Mouse (Mus musculus): ENCODE data around the gene Ccr6. TPM values are rescaled to one million over a fixed set of nuclear protein-coding genes. Genes with fewer than 3 reads are reported as not detected.
"Not testable (repeated sequence)": the region's sequence is repeated elsewhere in the genome, so short reads cannot be mapped to it uniquely, and the experiment has no call there.

Gene Ccr6
- polyA plus RNA-seq, 1 experiment = not detected

DNA sequence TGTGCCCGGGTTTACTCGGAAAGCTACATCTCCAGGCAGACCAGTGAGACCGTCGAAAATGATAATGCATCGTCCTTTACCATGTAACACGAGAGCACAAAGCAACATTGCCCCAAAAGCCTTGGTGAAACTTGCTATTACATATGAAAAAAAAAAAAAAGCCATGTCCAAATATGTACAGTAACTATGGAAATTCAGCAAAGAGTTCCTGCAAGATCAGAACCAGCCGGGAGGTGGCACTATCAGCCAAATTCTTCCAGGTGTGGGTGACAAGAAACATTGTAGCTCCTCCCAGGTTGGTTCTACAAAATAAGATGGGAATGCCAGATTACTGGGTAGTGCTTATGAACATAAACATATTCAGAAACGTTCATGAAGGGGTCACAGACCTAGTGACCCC lies 21.1 kb downstream of the Ccr6 start:
- H3K79me2 ChIP-seq (ENCODE audit: control insufficient read depth, insufficient read depth) = no peaks in the 10 kb centered on the region
- peaks cover 34% of the 10 kb centered on the region for H3K27me3 ChIP-seq (ENCODE audit: control insufficient read depth, insufficient read depth, insufficient read length)
- no peak overlapping the region for H3ac ChIP-seq (ENCODE audit: control insufficient read depth, insufficient read length, low read depth)
- H3K79me3 ChIP-seq (ENCODE audit: low read depth) = no peaks in the 10 kb centered on the region
- no peak overlapping the region for H3K4me3 ChIP-seq (ENCODE audit: insufficient read depth, poor library complexity, severe bottlenecking)
- TF ChIP-seq MYOD1 (IDR thresholded peaks at IDR 0.05; ENCODE audit: control insufficient read depth, insufficient read length, low read depth) (no peak), FOSL1 (IDR thresholded peaks at IDR 0.05; ENCODE audit: insufficient read depth, low read length, poor library complexity, severe bottlenecking) (no peak), CTCF (IDR thresholded peaks at IDR 0.05; ENCODE audit: control insufficient read depth, insufficient read depth, insufficient read length) (no peak), USF1 (IDR thresholded peaks at IDR 0.05; ENCODE audit: low read depth) (no peak), MYOG (IDR thresholded peaks at IDR 0.05; ENCODE audit: control insufficient read depth, extremely low read depth, insufficient read length) (no peak), CEBPB (IDR thresholded peaks at IDR 0.05; ENCODE audit: low read depth) (no peak), MAX (IDR thresholded peaks at IDR 0.05) (no peak)
- H3K36me3 ChIP-seq (ENCODE audit: control insufficient read depth, insufficient read depth) = no peaks in the 10 kb centered on the region

DNA sequence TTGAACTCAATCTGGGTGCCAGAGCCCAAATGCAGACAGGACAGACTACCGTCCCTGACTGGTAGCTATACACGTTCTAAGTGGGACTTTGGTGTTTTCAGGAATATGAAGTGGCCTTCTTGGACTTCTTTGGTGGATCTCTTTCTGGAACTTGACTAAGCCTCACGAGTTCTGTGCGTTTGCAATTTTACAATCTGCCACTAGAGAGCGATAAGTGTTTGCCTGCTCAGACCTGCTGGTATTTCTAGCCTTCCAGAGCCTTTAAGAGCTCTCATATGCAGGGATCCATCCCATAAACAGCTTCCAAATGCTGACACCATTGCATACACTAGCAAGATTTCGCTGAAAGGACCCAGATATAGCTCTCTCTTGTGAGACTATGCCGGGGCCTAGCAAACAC lies 28.8 kb downstream of the Ccr6 start:
- TF ChIP-seq CTCF (IDR thresholded peaks at IDR 0.05; ENCODE audit: control insufficient read depth, insufficient read depth, insufficient read length) = peak; percentile 41
- not testable (repeated sequence) for H3K79me3 ChIP-seq (ENCODE audit: low read depth); H3K36me3 ChIP-seq (ENCODE audit: control insufficient read depth, insufficient read depth); H3K4me3 ChIP-seq (ENCODE audit: insufficient read depth, poor library complexity, severe bottlenecking); H3K79me2 ChIP-seq (ENCODE audit: control insufficient read depth, insufficient read depth); H3ac ChIP-seq (ENCODE audit: control insufficient read depth, insufficient read length, low read depth)
- peaks cover 26% of the 10 kb centered on the region for H3K27me3 ChIP-seq (ENCODE audit: control insufficient read depth, insufficient read depth, insufficient read length)

DNA sequence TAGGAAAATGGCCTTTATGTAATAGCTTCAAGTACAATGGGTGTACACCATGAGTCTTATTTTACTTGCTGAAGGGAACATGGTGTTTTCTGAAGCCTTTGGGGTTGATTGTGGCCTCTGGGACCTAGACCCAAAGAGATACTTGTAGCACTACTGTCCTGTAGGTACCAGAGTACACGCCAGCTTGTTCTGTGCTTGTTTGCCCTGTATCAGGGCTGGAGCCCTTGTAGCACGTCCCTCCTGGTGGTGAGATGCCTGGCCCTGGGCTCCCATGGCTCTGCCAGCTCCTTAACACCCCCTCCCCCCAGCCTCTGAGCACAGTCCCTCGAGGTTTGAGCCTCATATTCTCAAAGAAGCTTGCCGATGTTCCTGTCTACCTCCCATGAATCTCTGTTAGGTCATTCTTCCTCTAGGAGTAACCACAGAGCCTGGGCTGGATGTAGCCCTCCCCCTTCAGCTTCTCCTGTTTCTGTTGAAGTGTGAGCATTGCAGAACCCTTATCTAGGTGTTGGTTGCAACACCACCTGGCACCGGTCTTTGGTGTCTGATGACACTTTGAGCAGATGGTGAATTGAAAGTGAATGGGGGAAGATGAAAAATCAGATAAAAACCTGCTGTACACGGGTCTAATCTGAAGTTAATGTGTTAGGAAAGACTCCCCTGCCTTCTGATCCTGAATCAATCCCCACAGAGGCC lies 36.4 kb downstream of the Ccr6 start:
- H3K79me3 ChIP-seq (ENCODE audit: low read depth) = no peaks in the 10 kb centered on the region
- peaks cover 58% of the 10 kb centered on the region for H3K27me3 ChIP-seq (ENCODE audit: control insufficient read depth, insufficient read depth, insufficient read length)
- no peak overlapping the region for H3ac ChIP-seq (ENCODE audit: control insufficient read depth, insufficient read length, low read depth)
- H3K36me3 ChIP-seq (ENCODE audit: control insufficient read depth, insufficient read depth) = no peaks in the 10 kb centered on the region
- TF ChIP-seq MAX (IDR thresholded peaks at IDR 0.05) (no peak), CTCF (IDR thresholded peaks at IDR 0.05; ENCODE audit: control insufficient read depth, insufficient read depth, insufficient read length) (no peak), FOSL1 (IDR thresholded peaks at IDR 0.05; ENCODE audit: insufficient read depth, low read length, poor library complexity, severe bottlenecking) (no peak), USF1 (IDR thresholded peaks at IDR 0.05; ENCODE audit: low read depth) (no peak), MYOD1 (IDR thresholded peaks at IDR 0.05; ENCODE audit: control insufficient read depth, insufficient read length, low read depth) (no peak), MYOG (IDR thresholded peaks at IDR 0.05; ENCODE audit: control insufficient read depth, extremely low read depth, insufficient read length) (no peak), CEBPB (IDR thresholded peaks at IDR 0.05; ENCODE audit: low read depth) (no peak)
- no peak overlapping the region for H3K4me3 ChIP-seq (ENCODE audit: insufficient read depth, poor library complexity, severe bottlenecking)
- H3K79me2 ChIP-seq (ENCODE audit: control insufficient read depth, insufficient read depth) = no peaks in the 10 kb centered on the region

DNA sequence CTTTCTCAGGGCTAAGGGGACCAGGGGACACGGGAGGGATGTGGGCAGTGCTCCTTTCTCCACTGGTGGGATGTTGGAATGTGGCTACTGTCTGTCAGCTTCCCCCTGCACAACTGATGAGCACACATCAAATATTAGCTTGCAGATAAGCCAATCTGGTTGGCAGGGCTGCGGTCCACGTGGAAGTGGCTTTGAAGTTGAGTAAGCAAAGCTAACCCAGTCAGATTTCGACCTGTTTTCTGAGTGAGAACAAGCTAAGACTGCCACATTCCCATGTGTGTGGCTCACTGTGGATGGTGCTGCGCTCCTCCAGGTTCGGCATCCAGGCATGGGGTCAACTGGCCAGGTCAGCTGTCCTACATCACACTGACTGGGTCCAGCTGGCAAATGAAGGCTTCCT lies 37.1 kb downstream of the Ccr6 start:
- Histone ChIP-seq H3ac (ENCODE audit: control insufficient read depth, insufficient read length, low read depth) (no peak overlapping the region), H3K79me2 (ENCODE audit: control insufficient read depth, insufficient read depth) (no peaks in the 10 kb centered on the region), H3K4me3 (ENCODE audit: insufficient read depth, poor library complexity, severe bottlenecking) (no peak overlapping the region), H3K36me3 (ENCODE audit: control insufficient read depth, insufficient read depth) (no peaks in the 10 kb centered on the region), H3K79me3 (ENCODE audit: low read depth) (no peaks in the 10 kb centered on the region), H3K27me3 (ENCODE audit: control insufficient read depth, insufficient read depth, insufficient read length) (peaks cover 50% of the 10 kb centered on the region)
- no peak for TF ChIP-seq CTCF (IDR thresholded peaks at IDR 0.05; ENCODE audit: control insufficient read depth, insufficient read depth, insufficient read length)
- TF ChIP-seq MYOG (IDR thresholded peaks at IDR 0.05; ENCODE audit: control insufficient read depth, extremely low read depth, insufficient read length) = no peak
- no peak for TF ChIP-seq USF1 (IDR thresholded peaks at IDR 0.05; ENCODE audit: low read depth)
- TF ChIP-seq CEBPB (IDR thresholded peaks at IDR 0.05; ENCODE audit: low read depth) = no peak
- no peak for TF ChIP-seq MAX (IDR thresholded peaks at IDR 0.05)
- TF ChIP-seq FOSL1 (IDR thresholded peaks at IDR 0.05; ENCODE audit: insufficient read depth, low read length, poor library complexity, severe bottlenecking) = no peak
- no peak for TF ChIP-seq MYOD1 (IDR thresholded peaks at IDR 0.05; ENCODE audit: control insufficient read depth, insufficient read length, low read depth)

DNA sequence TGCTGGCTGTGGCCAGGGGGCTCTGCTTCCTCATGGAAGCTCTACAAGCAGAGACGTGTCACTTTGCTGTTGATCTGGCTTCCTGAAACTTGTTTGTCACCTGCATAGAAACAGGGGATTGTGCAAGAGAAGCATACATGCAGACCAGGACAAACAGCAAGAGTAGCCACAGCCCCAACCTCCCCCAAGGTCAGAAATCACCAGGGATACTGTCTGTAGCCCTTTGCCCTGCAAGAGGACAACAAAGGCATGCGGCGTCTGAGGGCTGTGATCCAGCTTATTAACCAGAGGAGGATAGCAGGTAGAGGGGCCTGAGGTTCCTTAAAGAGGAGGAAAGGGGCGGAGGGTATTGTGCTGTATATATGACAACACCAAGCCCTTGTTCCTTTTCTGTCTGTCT lies 40.2 kb downstream of the Ccr6 start:
- no peaks in the 10 kb centered on the region for H3K79me2 ChIP-seq (ENCODE audit: control insufficient read depth, insufficient read depth)
- H3K79me3 ChIP-seq (ENCODE audit: low read depth) = no peaks in the 10 kb centered on the region
- no peaks in the 10 kb centered on the region for H3K36me3 ChIP-seq (ENCODE audit: control insufficient read depth, insufficient read depth)
- H3ac ChIP-seq (ENCODE audit: control insufficient read depth, insufficient read length, low read depth) = no peak overlapping the region
- no peak overlapping the region for H3K4me3 ChIP-seq (ENCODE audit: insufficient read depth, poor library complexity, severe bottlenecking)
- H3K27me3 ChIP-seq (ENCODE audit: control insufficient read depth, insufficient read depth, insufficient read length) = peaks cover 40% of the 10 kb centered on the region
- TF ChIP-seq FOSL1 (IDR thresholded peaks at IDR 0.05; ENCODE audit: insufficient read depth, low read length, poor library complexity, severe bottlenecking) (no peak), MYOG (IDR thresholded peaks at IDR 0.05; ENCODE audit: control insufficient read depth, extremely low read depth, insufficient read length) (no peak), MYOD1 (IDR thresholded peaks at IDR 0.05; ENCODE audit: control insufficient read depth, insufficient read length, low read depth) (no peak), USF1 (IDR thresholded peaks at IDR 0.05; ENCODE audit: low read depth) (no peak), CTCF (IDR thresholded peaks at IDR 0.05; ENCODE audit: control insufficient read depth, insufficient read depth, insufficient read length) (no peak), CEBPB (IDR thresholded peaks at IDR 0.05; ENCODE audit: low read depth) (no peak), MAX (IDR thresholded peaks at IDR 0.05) (no peak)

DNA sequence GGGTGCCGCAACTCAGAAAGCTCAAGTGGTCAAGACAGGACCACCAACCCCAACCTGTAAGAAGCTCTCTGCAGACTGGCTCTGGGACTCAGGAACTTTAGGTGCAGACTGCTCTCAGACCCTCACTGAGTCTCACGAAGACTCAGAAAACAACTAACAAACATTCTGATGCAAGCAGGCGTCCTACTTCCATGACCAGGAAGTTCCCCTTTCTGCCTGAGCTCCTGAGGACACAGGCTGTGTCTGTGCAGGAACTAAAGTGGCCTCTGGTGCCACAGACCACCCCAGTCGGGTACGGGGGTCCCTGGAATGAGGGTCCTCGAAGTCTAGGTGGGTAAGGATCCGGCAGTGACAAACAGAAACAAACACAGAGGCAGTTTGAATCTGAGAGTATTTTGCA lies 40.8 kb downstream of the Ccr6 start:
- H3K27me3 ChIP-seq (ENCODE audit: control insufficient read depth, insufficient read depth, insufficient read length) = peaks cover 35% of the 10 kb centered on the region
- no peak overlapping the region for H3ac ChIP-seq (ENCODE audit: control insufficient read depth, insufficient read length, low read depth)
- TF ChIP-seq CEBPB (IDR thresholded peaks at IDR 0.05; ENCODE audit: low read depth) (no peak), CTCF (IDR thresholded peaks at IDR 0.05; ENCODE audit: control insufficient read depth, insufficient read depth, insufficient read length) (no peak), FOSL1 (IDR thresholded peaks at IDR 0.05; ENCODE audit: insufficient read depth, low read length, poor library complexity, severe bottlenecking) (no peak), MAX (IDR thresholded peaks at IDR 0.05) (no peak), USF1 (IDR thresholded peaks at IDR 0.05; ENCODE audit: low read depth) (no peak), MYOG (IDR thresholded peaks at IDR 0.05; ENCODE audit: control insufficient read depth, extremely low read depth, insufficient read length) (no peak), MYOD1 (IDR thresholded peaks at IDR 0.05; ENCODE audit: control insufficient read depth, insufficient read length, low read depth) (no peak)
- no peak overlapping the region for H3K4me3 ChIP-seq (ENCODE audit: insufficient read depth, poor library complexity, severe bottlenecking)
- H3K36me3 ChIP-seq (ENCODE audit: control insufficient read depth, insufficient read depth) = no peaks in the 10 kb centered on the region
- no peaks in the 10 kb centered on the region for H3K79me2 ChIP-seq (ENCODE audit: control insufficient read depth, insufficient read depth)
- H3K79me3 ChIP-seq (ENCODE audit: low read depth) = no peaks in the 10 kb centered on the region

All from C2C12 (cell line).